Mouse (Mus musculus) adrenal gland, postnatal 36 days (tissue): ENCODE measurements around the gene Col4a3bp. TPM values are rescaled to one million over a fixed set of nuclear protein-coding genes. Genes with fewer than 3 reads are reported as not detected.

Experiments used
- total RNA-seq, 2 experiments: library from RNA; stranded (reverse); gene quantifications; 2 replicates each; pipeline ENCODE4 v1.2.3; 2021

The Col4a3bp gene
- total RNA-seq, 2 experiments from 2014 or later: 84.4 to 113 TPM

Other genes starting within 250 kb of the Col4a3bp start
- gene Poc5, start 154.3 kb upstream of the Col4a3bp start, total RNA-seq: 10 to 100 TPM; 14.3 to 19.0 TPM
- 1 to 10 TPM; 1.1 to 1.8 TPM for gene Ankdd1b, start 71.4 kb upstream of the Col4a3bp start, total RNA-seq
- gene Gm17622, start 51.9 kb upstream of the Col4a3bp start, total RNA-seq: not detected
- 10 to 100 TPM; 32.8 to 38.8 TPM for gene Polk, start within 50 bp of the Col4a3bp start, total RNA-seq
- 100 to 1,000 TPM; 136 to 162 TPM for gene Hmgcr, start 128.3 kb downstream of the Col4a3bp start, total RNA-seq
- under 1 TPM in 1 of 2 experiments, not detected in 1; 0.49 TPM for gene Ankrd31, start 205.7 kb downstream of the Col4a3bp start, total RNA-seq